Mouse (Mus musculus) midbrain, postnatal 0 days (tissue): Measurements from ENCODE around the gene Fam13a. TPM values are rescaled to one million over a fixed set of nuclear protein-coding genes. Genes with fewer than 3 reads are reported as not detected.

Experiments used
- ATAC-seq: fragments of 200-750 bp; cut with Nextera tagmentation; 2 replicates; pipeline ENCODE4 v1.8.0; 2017; ENCODE audit warnings: moderate number of reproducible peaks, mild to moderate bottlenecking, moderate TSS enrichment, moderate library complexity; ENCODE audit not compliant: low FRiP score
- DNase-seq: peaks from one replicate; pipeline ENCODE4 v3.0.0-alpha.2; 2015; ENCODE audit warnings: low spot score
- H3K27ac ChIP-seq: fragments of 300-500 bp; sonication (generic); 2 replicates; pipeline ENCODE4 v1.5.1; 2014; ENCODE audit warnings: low read depth, mild to moderate bottlenecking, low read length, mixed read lengths
- H3K27me3 ChIP-seq: fragments of 300-500 bp; sonication (generic); 2 replicates; pipeline ENCODE4 v1.6.1; 2014; ENCODE audit warnings: low read length, control low read depth, mixed read lengths; ENCODE audit not compliant: insufficient read depth
- H3K36me3 ChIP-seq: fragments of 300-500 bp; sonication (generic); 2 replicates; pipeline ENCODE4 v1.6.1; 2014; ENCODE audit warnings: low read length, control low read depth, mixed read lengths; ENCODE audit not compliant: insufficient read depth
- H3K4me1 ChIP-seq: fragments of 300-500 bp; sonication (generic); 2 replicates; pipeline ENCODE4 v1.6.1; 2014; ENCODE audit warnings: mild to moderate bottlenecking, control low read depth, antibody characterized with exemption, low read length, mixed read lengths; ENCODE audit not compliant: insufficient read depth
- H3K4me2 ChIP-seq: fragments of 300-500 bp; sonication (generic); 2 replicates; pipeline ENCODE4 v1.6.1; 2014; ENCODE audit warnings: low read depth, mild to moderate bottlenecking, low read length, mixed read lengths; ENCODE audit not compliant: poor library complexity, severe bottlenecking
- H3K4me3 ChIP-seq: fragments of 300-500 bp; sonication (generic); 2 replicates; pipeline ENCODE4 v1.5.1; 2014; ENCODE audit warnings: low read depth, mild to moderate bottlenecking, low read length, moderate library complexity
- H3K9ac ChIP-seq: fragments of 300-500 bp; sonication (generic); replicated peaks from 2 replicates; pipeline ENCODE4 v1.6.1; 2014; ENCODE audit warnings: mild to moderate bottlenecking, low read length, moderate library complexity, mixed read lengths; ENCODE audit not compliant: poor library complexity, severe bottlenecking
- H3K9me3 ChIP-seq: fragments of 300-500 bp; sonication (generic); 2 replicates; pipeline ENCODE4 v1.6.1; 2016; ENCODE audit warnings: low read length, control low read depth
- CTCF ChIP-seq: IDR thresholded peaks from 2 replicates; pipeline ENCODE4 v1.5.1; 2016; ENCODE audit warnings: antibody characterized with exemption, mild to moderate bottlenecking
- WGBS: fragments of 180-500 bp; shearing (Covaris S2); extraction: QIAGEN DNeasy Blood & Tissue Kit; methylation state at CpG from one replicate; pipeline ENCODE4 v1.1.7; 2014; 5-methylcytosine and 5-hydroxymethylcytosine counted together
- polyA plus RNA-seq: library from polyadenylated mRNA; unstranded; fragments of >200 nt; fragmentation: Nextera tagmentation; extraction: Ambion mirVana; gene quantifications from 2 replicates; pipeline ENCODE4 v1.2.1, GENCODE M21; 2015
- total RNA-seq: library from RNA; depleted of rRNA; stranded (reverse); fragments of >200 nt; gene quantifications from 2 replicates; pipeline ENCODE4 v1.2.3, GENCODE M21; 2014; rRNA removed

The Fam13a gene
- total RNA-seq (3.6 and 4.3 TPM in 2 replicates), polyA plus RNA-seq (8.8 and 13.7 TPM in 2 replicates)

- peak within 1 kb of the TSS; percentile 61 for H3K4me3 ChIP-seq
- H3K27ac ChIP-seq, result peak within 1 kb of the TSS; percentile 77
- peak; percentile 98 for ATAC-seq
- 1% methylated on average over 15 of the region's 16 CpGs for WGBS
- no peaks in the 10 kb centered on the region for H3K9me3 ChIP-seq
- DNase-seq, result peak; percentile 95
- H3K4me2 ChIP-seq, result peak within 1 kb of the TSS; percentile 68
- peak within 1 kb of the TSS; percentile 51 for H3K9ac ChIP-seq
- no peaks in the 10 kb centered on the region for H3K27me3 ChIP-seq
- TF ChIP-seq CTCF, result no peak
- no peaks in the 10 kb centered on the region for H3K4me1 ChIP-seq
- no peaks in the 10 kb centered on the region for H3K36me3 ChIP-seq
Observed at GRCm38 (mm10) chr6:59024164-59024724, at the start of gene Fam13a. TSS of gene Fam13a (minus strand) at chr6:59024549.

- Histone ChIP-seq H3K36me3 (no peaks in the 10 kb centered on the region), H3K27me3 (no peaks in the 10 kb centered on the region), H3K4me2 (no peak overlapping the region), H3K9me3 (no peaks in the 10 kb centered on the region), H3K4me3 (no peak overlapping the region), H3K9ac (no peak overlapping the region), H3K4me1 (no peaks in the 10 kb centered on the region), H3K27ac (no peak overlapping the region)
- 75% methylated on average over 5 of the region's 5 CpGs for WGBS
- no peak for DNase-seq
- TF ChIP-seq CTCF, result no peak
- no peak for ATAC-seq
Observed at GRCm38 (mm10) chr6:59072096-59073060, 48.0 kb upstream of the Fam13a start.

- peak; percentile 2 for DNase-seq
- no peak overlapping the region for H3K4me3 ChIP-seq
- 73% methylated on average over 3 of the region's 3 CpGs for WGBS
- no peaks in the 10 kb centered on the region for H3K36me3 ChIP-seq
- TF ChIP-seq CTCF, result no peak
- H3K9ac ChIP-seq, result no peak overlapping the region
- no peaks in the 10 kb centered on the region for H3K9me3 ChIP-seq
- H3K4me2 ChIP-seq, result no peak overlapping the region
- H3K4me1 ChIP-seq, result no peaks in the 10 kb centered on the region
- H3K27ac ChIP-seq, result no peak overlapping the region
- ATAC-seq, result no peak
- no peaks in the 10 kb centered on the region for H3K27me3 ChIP-seq
Observed at GRCm38 (mm10) chr6:59071691-59072090, 47.3 kb upstream of the Fam13a start.

DNA sequence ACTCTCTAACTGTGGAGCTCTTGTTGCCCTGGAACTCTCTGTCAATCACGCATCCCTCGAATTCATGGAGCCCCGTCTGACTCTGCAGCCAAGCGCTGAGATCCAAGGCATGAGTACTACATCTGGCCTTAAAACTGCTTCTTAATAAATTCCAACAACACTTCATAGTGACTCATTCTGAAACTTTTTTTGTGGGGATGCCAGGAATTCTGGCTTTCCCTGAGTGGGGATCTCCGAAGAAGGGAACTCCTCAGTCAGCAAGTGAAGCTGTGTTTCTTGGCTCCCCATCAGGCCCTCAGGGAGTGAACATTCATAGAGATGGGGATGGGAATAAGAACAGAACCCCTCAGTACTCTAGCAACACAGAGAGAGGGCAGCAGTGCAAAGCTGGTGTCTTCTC is 43.8 kb upstream of the Fam13a start:
- DNase-seq (no peak), ATAC-seq (no peak)
- Histone ChIP-seq H3K9ac (no peak overlapping the region), H3K4me3 (no peak overlapping the region), H3K27ac (no peak overlapping the region), H3K27me3 (no peaks in the 10 kb centered on the region), H3K9me3 (no peaks in the 10 kb centered on the region), H3K4me2 (no peak overlapping the region), H3K4me1 (no peaks in the 10 kb centered on the region), H3K36me3 (no peaks in the 10 kb centered on the region)
- 90% methylated on average over 5 of the region's 5 CpGs for WGBS
- TF ChIP-seq CTCF, result no peak

- TF ChIP-seq CTCF, result no peak
- H3K4me2 ChIP-seq, result no peak overlapping the region
- H3K4me3 ChIP-seq, result no peak overlapping the region
- ATAC-seq, result no peak
- H3K36me3 ChIP-seq, result no peaks in the 10 kb centered on the region
- H3K4me1 ChIP-seq, result no peaks in the 10 kb centered on the region
- no peaks in the 10 kb centered on the region for H3K9me3 ChIP-seq
- WGBS, result 85% methylated on average over 4 of the region's 4 CpGs
- H3K9ac ChIP-seq, result no peak overlapping the region
- no peaks in the 10 kb centered on the region for H3K27me3 ChIP-seq
- no peak for DNase-seq
- H3K27ac ChIP-seq, result no peak overlapping the region
Observed at GRCm38 (mm10) chr6:59064440-59064839, 40.1 kb upstream of the Fam13a start.

DNA sequence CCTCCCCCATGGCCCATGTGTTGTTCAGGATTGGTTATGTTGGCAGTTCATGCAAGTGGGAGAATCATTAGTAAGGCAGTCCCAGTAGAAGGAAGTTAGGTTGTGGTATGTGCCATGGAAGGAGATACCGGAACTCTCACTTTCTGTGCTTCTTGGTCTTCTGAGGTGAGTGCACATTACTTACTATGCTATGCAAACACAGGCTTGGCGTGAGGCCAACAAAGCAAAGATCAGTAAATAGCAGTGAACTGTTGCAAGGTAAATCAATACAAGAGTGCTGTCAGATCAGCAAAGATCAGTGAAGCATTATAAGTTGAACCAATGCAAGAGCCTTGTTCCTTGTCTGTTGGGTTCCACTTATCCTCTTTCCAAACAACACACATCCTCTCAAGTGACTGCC is 28.9 kb upstream of the Fam13a start:
- 90% methylated on average over 2 of the region's 2 CpGs for WGBS

More for the DNA sequence above, 28.9 kb upstream of the Fam13a start:
- Histone ChIP-seq H3K27ac (no peak overlapping the region), H3K4me3 (no peak overlapping the region), H3K36me3 (no peaks in the 10 kb centered on the region), H3K4me1 (no peaks in the 10 kb centered on the region), H3K9me3 (no peaks in the 10 kb centered on the region), H3K9ac (no peak overlapping the region), H3K27me3 (no peaks in the 10 kb centered on the region), H3K4me2 (no peak overlapping the region)
- DNase-seq (no peak), ATAC-seq (no peak)
- no peak for TF ChIP-seq CTCF
